Mouse (Mus musculus) heart, postnatal 0 days (tissue): Measurements from ENCODE around the gene Pou4f2. TPM values are rescaled to one million over a fixed set of nuclear protein-coding genes. Genes with fewer than 3 reads are reported as not detected.

Experiments used
- ATAC-seq: fragments of 200-750 bp; cut with Nextera tagmentation; 2 replicates; pipeline ENCODE4 v1.8.0; 2017; ENCODE audit warnings: low read depth, moderate number of reproducible peaks, moderate library complexity; ENCODE audit not compliant: insufficient read depth
- DNase-seq: peaks from one replicate; pipeline ENCODE4 v3.0.0-alpha.2; 2016; ENCODE audit warnings: low spot score
- H3K27ac ChIP-seq: fragments of 300-500 bp; sonication (generic); 2 replicates; pipeline ENCODE4 v1.5.1; 2014; ENCODE audit warnings: low read depth, mild to moderate bottlenecking
- H3K27me3 ChIP-seq: fragments of 300-500 bp; sonication (generic); 2 replicates; pipeline ENCODE4 v1.6.1; 2014; ENCODE audit warnings: low read length, mixed read lengths; ENCODE audit not compliant: control insufficient read depth, insufficient read depth
- H3K36me3 ChIP-seq: fragments of 300-500 bp; sonication (generic); replicated peaks from 2 replicates; pipeline ENCODE4 v1.6.1; 2014; ENCODE audit warnings: low read length, mixed read lengths; ENCODE audit not compliant: control insufficient read depth, insufficient read depth
- H3K4me1 ChIP-seq: fragments of 300-500 bp; sonication (generic); 2 replicates; pipeline ENCODE4 v1.6.1; 2014; ENCODE audit warnings: antibody characterized with exemption; ENCODE audit not compliant: control insufficient read depth, insufficient read depth
- H3K4me2 ChIP-seq: fragments of 300-500 bp; sonication (generic); 2 replicates; pipeline ENCODE4 v1.6.1; 2014; ENCODE audit warnings: low read depth, mild to moderate bottlenecking, low read length, moderate library complexity
- H3K4me3 ChIP-seq: fragments of 300-500 bp; sonication (generic); 2 replicates; pipeline ENCODE4 v1.5.1; 2014; ENCODE audit warnings: low read depth, low read length
- H3K9ac ChIP-seq: fragments of 300-500 bp; sonication (generic); replicated peaks from 2 replicates; pipeline ENCODE4 v1.6.1; 2014; ENCODE audit warnings: low read depth, low read length, mixed read lengths
- H3K9me3 ChIP-seq: fragments of 300-500 bp; sonication (generic); replicated peaks from 2 replicates; pipeline ENCODE4 v1.6.1; 2016; ENCODE audit warnings: low read length; ENCODE audit not compliant: control insufficient read depth
- CTCF ChIP-seq: IDR thresholded peaks from 2 replicates; pipeline ENCODE4 v1.5.1; 2016; ENCODE audit warnings: antibody characterized with exemption, control low read depth, low read depth
- EP300 ChIP-seq: IDR thresholded peaks from 2 replicates; pipeline ENCODE4 v1.6.1; 2016; ENCODE audit warnings: antibody characterized with exemption, low read depth
- WGBS: fragments of 180-500 bp; shearing (Covaris S2); extraction: QIAGEN DNeasy Blood & Tissue Kit; methylation state at CpG from one replicate; pipeline ENCODE4 v1.1.7; 2014; 5-methylcytosine and 5-hydroxymethylcytosine counted together
- polyA plus RNA-seq: library from polyadenylated mRNA; unstranded; fragments of >200 nt; fragmentation: Nextera tagmentation; extraction: Ambion mirVana; gene quantifications from 2 replicates; pipeline ENCODE4 v1.2.1, GENCODE M21; 2015
- total RNA-seq: library from RNA; depleted of rRNA; stranded (reverse); fragments of >200 nt; gene quantifications from 2 replicates; pipeline ENCODE4 v1.2.3, GENCODE M21; 2014; ENCODE audit warnings: low replicate concordance

Pou4f2 gene
- total and polyA plus RNA-seq, 2 experiments from 2014 or later = not detected

- no peak overlapping the region for H3K27ac ChIP-seq
- H3K36me3 ChIP-seq = no peaks in the 10 kb centered on the region
- DNase-seq (no peak), ATAC-seq (no peak)
- H3K27me3 ChIP-seq = peaks cover 88% of the 10 kb centered on the region
- no peaks in the 10 kb centered on the region for H3K9me3 ChIP-seq
- no peak overlapping the region for H3K4me2 ChIP-seq
- H3K4me1 ChIP-seq = no peaks in the 10 kb centered on the region
- TF ChIP-seq CTCF (no peak), EP300 (no peak)
- H3K9ac ChIP-seq = no peak overlapping the region
- no peak overlapping the region for H3K4me3 ChIP-seq
- WGBS = 2% methylated on average over 62 of the region's 62 CpGs
Measured at GRCm38 (mm10) chr8:78434823-78435623, 1.4 kb downstream of the Pou4f2 start.

- Histone ChIP-seq H3K36me3 (no peaks in the 10 kb centered on the region), H3K4me2 (no peak overlapping the region), H3K9me3 (no peaks in the 10 kb centered on the region), H3K4me3 (no peak overlapping the region), H3K27me3 (peaks cover 91% of the 10 kb centered on the region), H3K27ac (no peak overlapping the region), H3K9ac (no peak overlapping the region), H3K4me1 (no peaks in the 10 kb centered on the region)
- ATAC-seq (no peak), DNase-seq (no peak)
- no peak for TF ChIP-seq EP300
- TF ChIP-seq CTCF = no peak
- WGBS = 4% methylated on average over 8 of the region's 8 CpGs
Measured at GRCm38 (mm10) chr8:78434340-78434739, 2.1 kb downstream of the Pou4f2 start.

GRCm38 (mm10) chr8:78433318-78433717 lies 3.1 kb downstream of the Pou4f2 start:
- DNase-seq (no peak), ATAC-seq (no peak)
- Histone ChIP-seq H3K4me1 (no peaks in the 10 kb centered on the region), H3K4me2 (no peak overlapping the region), H3K27me3 (peaks cover 87% of the 10 kb centered on the region), H3K9ac (no peak overlapping the region), H3K9me3 (no peaks in the 10 kb centered on the region), H3K36me3 (no peaks in the 10 kb centered on the region), H3K27ac (no peak overlapping the region), H3K4me3 (no peak overlapping the region)
- TF ChIP-seq EP300 (no peak), CTCF (no peak)
- WGBS = 12% methylated on average over 5 of the region's 5 CpGs

GRCm38 (mm10) chr8:78432451-78432850 lies 4.0 kb downstream of the Pou4f2 start:
- 20% methylated on average over 1 of the region's 1 CpGs for WGBS
- Histone ChIP-seq H3K27me3 (peaks cover 87% of the 10 kb centered on the region), H3K4me1 (no peaks in the 10 kb centered on the region), H3K36me3 (no peaks in the 10 kb centered on the region), H3K27ac (no peak overlapping the region), H3K4me3 (no peak overlapping the region), H3K4me2 (no peak overlapping the region), H3K9me3 (no peaks in the 10 kb centered on the region), H3K9ac (no peak overlapping the region)
- DNase-seq = no peak
- TF ChIP-seq CTCF (no peak), EP300 (no peak)
- no peak for ATAC-seq

- ATAC-seq = no peak
Measured at GRCm38 (mm10) chr8:78431356-78431755, 5.1 kb downstream of the Pou4f2 start.

GRCm38 (mm10) chr8:78428148-78428547 lies 8.3 kb downstream of the Pou4f2 start:
- ATAC-seq (no peak), DNase-seq (no peak)
- Histone ChIP-seq H3K9ac (no peak overlapping the region), H3K27ac (no peak overlapping the region), H3K4me1 (no peaks in the 10 kb centered on the region), H3K4me2 (no peak overlapping the region), H3K4me3 (no peak overlapping the region), H3K27me3 (peaks cover 80% of the 10 kb centered on the region), H3K9me3 (no peaks in the 10 kb centered on the region), H3K36me3 (no peaks in the 10 kb centered on the region)
- no peak for TF ChIP-seq CTCF
- TF ChIP-seq EP300 = no peak
- 8% methylated on average over 11 of the region's 11 CpGs for WGBS

More at GRCm38 (mm10) chr8:78431356-78431755, 5.1 kb downstream of the Pou4f2 start:
- no peaks in the 10 kb centered on the region for H3K9me3 ChIP-seq
- H3K27ac ChIP-seq = no peak overlapping the region
- H3K4me3 ChIP-seq = no peak overlapping the region
- no peak overlapping the region for H3K9ac ChIP-seq
- no peaks in the 10 kb centered on the region for H3K4me1 ChIP-seq
- H3K4me2 ChIP-seq = no peak overlapping the region
- H3K27me3 ChIP-seq = peaks cover 87% of the 10 kb centered on the region
- no peaks in the 10 kb centered on the region for H3K36me3 ChIP-seq
- DNase-seq = no peak
- WGBS = 5% methylated on average over 4 of the region's 4 CpGs
- TF ChIP-seq EP300 (no peak), CTCF (no peak)
